Mouse (Mus musculus): ENCODE results near the gene Kifc1.

Gene Kifc1

DNA sequence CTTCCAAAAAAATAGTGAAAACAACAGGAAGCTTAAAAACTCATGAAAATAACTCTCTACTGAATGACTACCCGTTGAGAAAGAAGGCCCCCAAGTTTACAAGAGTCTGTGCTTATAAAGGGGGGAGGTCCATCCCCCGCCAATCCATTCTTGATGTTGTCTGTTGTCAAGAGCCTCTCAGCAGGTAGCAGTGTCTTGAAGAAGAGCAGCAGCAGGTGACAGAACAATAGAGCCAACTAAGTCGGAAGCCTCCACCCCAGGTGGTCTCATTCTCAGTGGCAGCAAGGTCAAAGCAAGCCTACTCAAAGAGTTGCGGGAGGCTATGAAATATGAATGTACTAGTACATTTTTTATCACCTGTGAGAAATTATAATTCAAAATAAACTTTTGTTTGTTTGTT, 32.6 kb downstream of the Kifc1 start:
- no peak for DNase-seq (ENCODE audit: low read depth, low spot score)

DNA sequence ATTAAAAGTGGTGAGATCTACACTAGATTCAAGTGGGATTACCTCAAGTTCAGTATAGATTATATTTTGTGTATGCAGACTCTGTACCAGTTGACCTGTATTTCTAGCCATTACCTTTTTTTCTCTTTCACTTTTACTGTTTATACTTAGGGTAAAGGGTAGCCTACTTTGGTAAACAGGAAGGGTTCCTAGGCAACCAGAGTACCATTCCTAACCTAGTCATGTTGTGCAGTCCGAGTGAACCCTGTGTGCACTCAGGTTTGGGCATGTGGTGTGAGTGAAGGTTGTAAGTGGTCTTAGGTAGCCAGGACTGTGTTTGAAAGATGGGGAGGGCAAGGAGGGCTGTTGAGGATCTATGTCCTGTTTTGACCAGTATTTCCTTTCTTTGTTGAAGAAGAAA, 39.1 kb downstream of the Kifc1 start:
- no peak for DNase-seq (ENCODE audit: low read depth, low spot score)

DNA sequence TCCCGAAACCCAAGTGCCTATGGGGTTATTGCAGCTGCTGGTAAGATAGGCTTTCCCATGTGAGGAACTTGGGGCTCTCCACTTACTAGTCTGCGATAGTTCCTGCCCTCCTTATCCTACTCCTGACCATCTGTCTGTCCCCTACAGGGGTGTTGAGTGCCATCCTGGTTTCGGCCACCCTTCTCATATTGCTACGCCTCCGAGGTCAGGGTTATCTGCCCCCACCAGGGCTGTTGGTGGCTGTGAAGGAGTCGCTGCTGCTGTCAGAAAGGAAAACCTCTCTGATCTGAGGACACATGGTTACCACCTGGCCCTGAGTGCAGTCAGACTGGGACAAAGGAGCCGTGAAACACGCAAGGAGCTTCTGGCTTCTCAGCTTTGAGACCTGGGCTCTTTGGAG, 42.3 kb downstream of the Kifc1 start:
- no peak for DNase-seq (ENCODE audit: low read depth, low spot score)

DNA sequence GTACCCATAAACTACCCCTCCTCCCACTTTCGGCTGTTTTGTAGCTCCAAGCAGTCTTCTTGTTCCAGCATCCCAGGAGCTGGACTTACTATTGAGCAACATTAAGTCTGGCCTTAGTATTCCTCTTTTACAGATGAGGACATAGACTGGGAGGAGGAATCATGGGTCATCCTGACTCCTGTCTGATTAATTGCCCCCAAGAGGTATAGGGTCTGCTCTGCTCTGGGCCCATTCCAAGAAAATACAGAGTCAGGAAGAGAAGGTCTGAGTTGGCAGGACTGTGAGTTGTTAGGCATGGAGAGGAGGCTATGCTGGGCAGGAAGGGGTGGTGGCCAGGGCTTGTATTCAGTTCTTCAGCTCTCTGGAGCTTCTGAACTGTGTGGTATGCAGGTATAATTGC, 46.3 kb downstream of the Kifc1 start:
- peak; percentile 21 for DNase-seq (ENCODE audit: low read depth, low spot score)

GRCm38 (mm10) chr17:33842966-33843795, 47.3 kb downstream of the Kifc1 start, which contains the start of gene Cd320:
TSS of gene Cd320 (plus strand) at chr17:33843091.
- peak; percentile 96 for DNase-seq (ENCODE audit: low read depth, low spot score)

DNA sequence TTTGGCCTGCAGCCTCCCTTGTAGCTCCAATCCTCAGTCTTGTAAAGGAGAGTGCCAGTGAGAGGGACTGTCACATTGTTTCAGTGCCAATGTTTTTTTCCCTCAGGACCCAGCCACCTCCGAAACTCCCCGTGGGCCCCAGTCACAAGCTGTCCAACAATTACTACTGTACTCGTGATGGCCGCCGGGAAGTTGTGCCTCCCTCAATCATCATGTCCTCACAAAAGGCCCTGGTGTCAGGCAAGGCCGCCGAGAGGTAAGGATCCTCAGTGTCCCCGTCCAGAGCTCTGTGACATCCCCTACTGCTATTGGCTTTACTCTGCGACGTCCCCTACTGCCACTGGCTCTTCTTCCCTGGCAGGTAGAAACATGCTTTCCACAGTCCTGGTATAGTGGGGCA, 60.9 kb downstream of the Kifc1 start:
- no peak for DNase-seq (ENCODE audit: low read depth, low spot score)

GRCm38 (mm10) chr17:33828892-33829291, 61.6 kb downstream of the Kifc1 start:
- DNase-seq (ENCODE audit: low read depth, low spot score): peak; percentile 45

DNA sequence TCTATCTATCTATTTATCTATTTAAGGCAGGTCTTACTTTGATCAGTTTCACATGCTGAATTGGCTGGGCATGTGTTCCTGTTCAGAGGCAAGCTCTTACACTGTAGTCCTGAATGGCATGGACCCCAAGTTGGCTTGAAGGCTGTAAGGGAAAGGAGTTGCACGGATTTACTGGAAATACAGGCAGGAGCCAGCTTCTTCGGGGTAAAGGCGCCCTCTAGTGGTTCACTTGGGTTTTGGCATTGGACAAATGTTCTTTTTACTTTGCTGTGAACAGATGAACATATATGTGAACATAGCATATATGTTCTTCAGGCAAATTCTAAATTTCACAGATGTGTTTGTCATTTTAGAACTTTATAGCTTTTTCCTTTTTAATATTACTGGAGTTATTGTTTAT, 63.6 kb downstream of the Kifc1 start:
- peak; percentile 90 for DNase-seq (ENCODE audit: low read depth, low spot score)
